Mouse (Mus musculus) lung, postnatal 4 days (tissue): ENCODE measurements around the gene Gdf2.

Experiments
- DNase-seq, 2 experiments: peaks; one replicate each; pipeline ENCODE4 v3.0.0; 2021

Gdf2 gene

DNA sequence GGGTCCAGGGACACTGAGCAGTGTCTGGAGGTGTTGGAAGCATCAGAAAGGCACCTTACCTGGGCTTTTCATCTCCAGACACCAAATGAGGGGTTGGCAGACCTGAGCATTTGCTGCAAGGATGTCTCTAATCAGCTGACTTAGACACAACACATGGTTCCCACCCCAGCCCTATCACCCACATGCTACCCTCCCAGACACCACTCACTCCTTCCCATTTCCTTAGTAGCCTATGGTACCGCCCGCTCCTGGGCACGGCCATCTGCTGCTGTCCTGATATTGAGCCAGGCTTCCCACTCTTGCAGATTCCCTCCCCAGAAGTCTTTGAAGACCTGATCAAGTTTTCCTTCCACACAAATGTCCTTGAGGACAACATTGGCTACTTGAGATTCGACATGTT is 17.3 kb downstream of the Gdf2 start:
- no peak for DNase-seq

DNA sequence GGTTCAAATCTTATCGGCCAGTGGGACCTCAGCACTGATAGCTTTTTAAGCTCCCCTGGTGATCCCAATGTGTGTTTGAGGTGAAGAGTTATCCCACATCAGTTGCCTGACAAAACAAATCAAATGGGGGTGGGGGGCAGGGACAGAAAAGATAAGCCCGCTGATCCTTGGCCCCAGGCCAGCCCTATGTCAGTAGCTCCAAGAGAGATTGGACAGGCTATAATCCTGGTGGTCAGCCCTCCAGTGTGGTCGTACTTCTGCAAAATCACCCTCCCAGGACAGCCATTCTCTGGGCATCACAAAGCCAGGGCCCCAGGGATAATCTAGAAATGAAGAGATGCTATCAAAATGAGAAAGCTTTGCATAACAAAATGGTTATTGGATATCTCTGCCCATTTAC is 18.0 kb downstream of the Gdf2 start:
- DNase-seq, result no peak

DNA sequence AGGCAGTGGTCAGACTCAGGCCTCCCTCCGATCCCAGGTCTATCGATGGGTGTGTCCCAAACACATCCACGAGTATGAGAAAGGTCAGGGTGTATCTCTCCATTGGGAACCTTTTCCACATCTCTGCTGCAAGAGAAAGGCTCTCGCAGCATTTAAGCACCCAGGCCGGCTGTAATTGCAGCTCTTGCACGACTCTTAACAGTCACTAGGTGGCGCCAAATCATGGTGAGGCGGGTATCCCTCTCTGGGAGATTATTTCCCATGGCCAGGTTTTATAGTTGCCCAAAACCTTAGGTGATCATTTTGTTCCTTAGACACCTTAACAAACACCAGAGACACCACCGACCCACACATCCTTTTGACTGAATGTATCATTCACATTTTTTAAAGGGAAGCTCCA is 18.5 kb downstream of the Gdf2 start:
- DNase-seq, result peak in 1 of 2 experiments; percentile 35

DNA sequence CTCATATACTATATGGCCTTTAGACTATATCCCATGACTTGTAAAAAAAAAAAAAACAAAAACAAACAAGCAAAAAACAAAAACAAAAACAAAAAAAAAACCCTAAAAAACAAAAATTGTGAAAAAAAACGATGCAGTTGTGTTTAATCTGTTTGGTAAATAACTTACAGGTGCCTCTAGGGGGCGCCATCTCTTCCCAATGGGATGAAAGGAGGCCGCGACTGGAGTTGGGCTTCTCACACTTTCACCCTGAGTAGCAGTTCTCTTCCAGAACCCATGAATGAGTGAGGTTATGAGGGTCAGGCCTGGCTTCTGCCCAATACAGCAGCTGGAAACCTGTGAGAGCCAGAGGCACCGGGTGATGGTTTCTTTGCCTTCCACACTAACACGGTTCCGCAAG is 24.8 kb downstream of the Gdf2 start:
- DNase-seq, result no peak

DNA sequence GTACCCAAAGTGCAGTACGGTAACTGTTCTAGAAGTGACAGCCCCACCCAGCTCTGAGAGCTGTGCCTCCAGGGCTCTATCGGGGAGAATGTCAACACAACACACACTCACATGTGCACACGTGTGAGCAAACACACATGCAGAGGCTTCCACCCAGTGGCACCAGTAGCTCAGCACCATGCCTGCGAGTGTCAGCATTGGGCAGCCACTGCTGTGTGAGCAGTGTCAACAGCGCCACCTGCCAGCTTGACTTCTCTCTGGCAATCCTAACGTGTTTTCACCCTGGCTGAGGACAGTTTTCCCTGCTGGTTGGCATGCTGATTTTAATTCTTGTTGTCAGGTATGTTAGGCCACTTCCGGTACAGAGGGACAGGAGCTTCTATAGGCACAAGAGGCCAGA is 31.8 kb downstream of the Gdf2 start:
- DNase-seq, result no peak

DNA sequence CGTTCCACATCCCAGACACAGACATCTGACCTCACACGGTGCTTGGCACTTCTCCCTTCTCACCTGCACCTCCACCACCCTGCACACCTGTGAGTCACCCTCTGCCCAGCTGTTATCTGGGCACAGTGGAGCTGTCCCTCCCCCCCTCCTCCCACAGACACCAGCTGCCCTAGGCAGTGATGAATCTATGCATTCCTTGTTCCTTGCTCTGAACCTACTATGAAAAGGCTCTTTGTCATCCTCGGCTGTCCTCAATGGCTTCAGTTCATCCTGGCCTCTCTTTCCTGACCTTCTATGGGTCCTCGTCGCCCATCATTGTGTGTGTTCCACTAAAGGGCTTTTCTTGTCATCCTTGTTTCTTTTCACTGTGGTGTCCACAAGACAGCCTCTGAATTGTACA is 33.9 kb downstream of the Gdf2 start:
- DNase-seq, result no peak

DNA sequence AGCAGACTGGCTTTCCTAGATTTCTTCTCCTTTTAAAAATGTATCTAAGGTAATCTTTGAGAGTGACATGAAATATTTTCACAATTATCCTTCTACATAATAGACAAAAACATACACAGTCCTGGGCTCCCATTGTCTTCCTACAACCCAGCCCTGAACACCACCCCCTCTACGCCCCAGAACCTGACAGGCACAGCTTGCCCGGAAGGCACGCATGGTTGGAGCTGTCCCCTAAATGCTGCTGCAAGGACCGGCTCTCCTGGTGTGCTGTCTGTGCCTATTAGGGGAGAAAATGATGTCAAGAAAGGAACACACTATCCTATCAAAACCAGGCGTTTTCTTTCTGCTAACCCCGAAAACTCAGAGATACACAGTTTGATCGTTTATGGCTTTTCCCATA is 36.9 kb downstream of the Gdf2 start:
- no peak for DNase-seq

DNA sequence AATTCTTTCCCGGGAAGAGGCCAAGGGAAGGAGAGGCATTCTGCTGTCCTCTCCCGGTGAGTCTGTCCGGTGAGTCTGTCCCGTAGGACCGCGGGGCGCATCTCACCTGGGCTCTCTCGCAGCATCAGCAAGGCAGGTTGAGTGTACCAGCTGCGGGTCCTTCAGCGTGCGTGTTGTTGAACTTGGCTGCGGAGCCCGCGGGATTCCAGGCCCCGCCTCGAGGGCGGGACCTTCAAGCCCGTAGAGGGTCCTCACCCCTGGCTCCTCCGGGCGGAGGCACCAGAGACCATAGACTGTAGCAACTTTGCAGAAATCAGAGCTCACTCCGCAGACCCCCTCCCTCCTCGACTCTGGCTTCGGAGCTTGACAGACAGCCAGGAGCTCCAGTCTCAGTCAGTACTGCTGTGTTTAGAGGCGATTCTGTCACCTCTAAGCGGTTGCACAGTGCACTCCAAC is 37.8 kb downstream of the Gdf2 start, which contains the start of gene Zfp488:
Zfp488 (minus strand) TSS at position 161 of the 456 bp plus-strand sequence.
- no peak for DNase-seq

DNA sequence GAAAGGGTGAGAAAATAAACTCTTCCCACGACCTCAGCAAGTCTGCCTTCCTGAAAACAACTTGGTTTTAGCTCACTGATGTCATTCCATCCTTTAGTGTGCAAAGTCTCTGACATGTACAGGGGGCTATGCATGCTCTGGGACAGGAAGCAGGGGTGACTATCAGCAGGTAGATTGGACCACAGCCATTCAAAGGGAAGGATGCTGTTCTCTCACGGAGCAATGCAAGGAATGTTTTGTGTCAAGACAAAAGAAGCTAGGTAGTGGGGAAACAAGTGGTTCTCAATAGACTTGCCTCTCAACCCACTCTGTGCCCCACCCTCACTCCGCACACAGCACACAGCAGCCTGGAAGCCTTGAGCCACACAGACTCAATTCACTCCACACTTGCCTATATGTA is 48.4 kb downstream of the Gdf2 start:
- no peak for DNase-seq

DNA sequence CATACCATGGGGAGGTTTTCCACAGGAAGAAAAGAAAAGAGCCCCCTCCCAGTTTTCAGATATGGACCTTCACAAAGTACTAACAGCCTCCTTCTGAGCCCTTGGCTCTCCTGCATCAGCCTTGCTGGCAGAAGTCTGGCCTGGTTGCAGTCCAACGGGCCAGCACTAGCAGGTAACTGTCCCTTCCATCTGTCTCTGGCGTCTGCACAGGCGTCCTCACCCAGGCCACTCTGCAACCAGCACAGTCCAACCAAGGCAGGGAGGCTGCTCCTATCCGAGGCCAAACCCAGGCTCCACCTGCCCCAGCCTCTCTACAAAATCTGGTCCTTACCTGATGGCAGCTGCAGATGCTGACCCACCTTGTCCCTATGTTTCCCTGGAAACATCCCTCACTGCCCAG is 51.1 kb downstream of the Gdf2 start:
- DNase-seq, result no peak

DNA sequence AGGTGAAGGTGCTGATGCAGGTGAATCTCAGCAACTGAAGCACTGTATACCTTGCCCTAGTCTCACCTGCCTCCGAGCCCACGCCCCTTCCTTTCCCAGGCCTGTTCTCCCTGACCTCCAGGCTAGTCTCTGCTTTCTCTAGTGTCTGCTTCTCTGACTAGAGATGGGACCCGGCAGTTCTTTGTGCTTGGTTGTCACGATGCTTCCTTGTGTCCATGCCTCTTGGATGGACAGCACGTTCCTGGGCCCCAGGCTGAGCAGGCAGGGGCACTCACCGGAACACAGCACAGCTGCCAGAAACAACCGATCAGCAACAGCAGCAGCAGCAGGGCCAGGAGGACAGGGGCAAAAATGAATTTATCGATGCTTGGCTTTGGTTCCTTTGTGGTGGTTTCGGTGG is 52.2 kb downstream of the Gdf2 start:
- no peak for DNase-seq

DNA sequence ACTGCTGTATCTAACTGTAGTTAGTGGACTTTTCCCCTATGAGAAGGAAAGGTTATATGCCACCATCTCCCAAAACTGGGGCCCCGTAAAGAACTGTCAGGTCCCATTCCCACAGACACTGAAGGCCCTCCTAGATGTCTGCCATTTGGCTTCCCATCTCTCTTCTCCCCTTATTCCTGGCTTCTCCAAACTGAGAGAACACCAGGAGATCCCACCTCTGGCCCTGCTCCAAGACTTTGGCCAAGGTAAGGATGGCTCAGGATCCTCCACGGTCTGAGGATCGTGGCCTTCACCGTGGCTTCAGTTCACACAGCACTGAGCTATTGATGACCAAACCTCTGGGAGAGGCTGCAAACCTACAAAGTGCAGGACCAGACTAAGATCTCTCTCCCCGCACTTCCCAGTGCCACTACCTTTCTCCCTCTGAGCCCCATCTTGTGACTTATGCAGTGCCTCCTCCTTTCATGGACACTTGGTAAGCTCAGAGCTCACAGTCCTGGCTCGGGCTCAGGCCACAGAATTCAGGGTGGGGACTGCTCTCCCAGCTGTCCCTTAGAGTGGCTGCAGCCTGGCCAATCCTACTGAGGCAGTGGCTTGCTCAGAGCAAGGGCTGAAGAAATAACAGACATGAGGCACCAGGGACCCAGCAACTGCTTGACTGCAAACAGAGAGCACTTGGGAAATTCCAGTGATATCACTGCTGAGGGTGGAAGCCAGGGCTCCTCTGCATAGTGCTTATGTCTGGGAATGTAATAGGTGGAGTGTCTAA is 52.9 kb downstream of the Gdf2 start:
- peak in 1 of 2 experiments; percentile 38 for DNase-seq
